Mouse (Mus musculus) heart, postnatal 10 days (tissue): ENCODE results near the gene Gatad2b. TPM values are rescaled to one million over a fixed set of nuclear protein-coding genes. Genes with fewer than 3 reads are reported as not detected.

ENCODE experiments used
- DNase-seq, 2 experiments: peaks; one replicate each; pipeline ENCODE4 v3.0.0; 2021
- intact Hi-C: fragments of 180-260 bp; cut with DNase I; formaldehyde crosslinking; loops from one replicate; pipeline ENCODE4 v1.15.1; 2025
- microRNA-seq, 2 experiments: library from miRNA; unstranded; fragments of <30 nt; microRNA quantifications; one replicate each; pipeline ENCODE4 v1.2.0; 2022
- total RNA-seq, 2 experiments: library from RNA; stranded (reverse); gene quantifications; 2 replicates each; pipeline ENCODE4 v1.2.3; 2021

Gatad2b gene
- total RNA-seq, 2 experiments from 2014 or later: 56.6 to 59.5 TPM

DNA sequence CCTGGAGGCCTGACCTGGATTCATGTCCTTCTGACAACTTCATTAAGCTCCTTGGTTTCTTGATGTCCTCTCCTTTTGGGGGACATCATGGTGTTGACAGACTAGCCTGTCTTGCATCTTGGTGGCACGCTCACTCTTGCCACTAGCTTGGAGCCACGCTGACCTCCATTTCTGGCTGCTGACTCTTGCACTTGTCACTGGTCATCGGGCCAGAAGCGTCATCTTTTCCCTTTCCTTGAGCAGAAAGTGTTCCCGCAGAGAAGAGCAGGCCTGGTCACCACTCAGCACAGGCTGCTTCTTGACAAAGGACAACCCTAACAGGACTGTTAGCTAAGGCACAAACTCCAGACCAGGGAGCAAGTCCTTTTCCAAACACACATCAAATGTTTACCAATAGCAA, 113.4 kb downstream of the Gatad2b start:
- intact Hi-C loops: no loop called here
- no peak for DNase-seq

DNA sequence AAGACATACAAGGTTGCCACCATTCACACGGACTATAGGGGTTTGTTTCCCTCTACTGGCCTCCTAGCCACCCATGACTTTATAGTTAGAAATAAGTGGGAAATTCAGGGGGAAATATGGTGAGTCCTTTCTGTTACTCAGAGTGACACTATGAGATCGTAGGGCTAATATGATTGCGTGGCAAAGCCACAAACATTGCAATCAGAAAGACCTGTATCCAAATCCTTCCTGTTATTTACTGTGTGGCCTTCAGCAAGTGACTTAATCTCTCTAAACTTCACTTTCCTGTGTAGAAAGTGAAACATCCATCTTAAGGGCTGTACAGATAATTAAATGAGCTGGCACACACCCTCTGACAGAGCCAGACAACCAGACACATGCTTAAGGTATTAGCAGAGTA, 115.7 kb downstream of the Gatad2b start:
- intact Hi-C loops: no loop called here

GRCm38 (mm10) chr3:90412312-90413010, 119.5 kb downstream of the Gatad2b start:
- peak; percentile 81 to 87 for DNase-seq
- intact Hi-C loops: loop anchor here (1.0 to 10.0 kb wide), 2 partner anchors 54 to 242 kb away; partner anchors contain the start of gene S100a7a

More for the DNA sequence above, 115.7 kb downstream of the Gatad2b start:
- DNase-seq: no peak

GRCm38 (mm10) chr3:90413011-90413396, 120.0 kb downstream of the Gatad2b start:
- DNase-seq: no peak
- intact Hi-C loops: loop anchor here (10.0 kb wide), 1 partner anchor 242 kb away; the partner anchor contains the start of gene S100a7a

Small RNAs within 50 kb of the gene (microRNA-seq; reads per million reads assigned to microRNA genes)
- gene Mir7012: 0 reads per million in 2 experiments

Other genes starting within 250 kb of the Gatad2b start
- 10 to 100 TPM; 56.2 to 63.2 TPM for gene 4933434E20Rik, start 241.5 kb upstream of the Gatad2b start, total RNA-seq
- 100 to 1,000 TPM; 143 to 150 TPM for gene Ubap2l, start 240.6 kb upstream of the Gatad2b start, total RNA-seq
- 100 to 1,000 TPM; 103 to 108 TPM for gene Tpm3, start 220.5 kb upstream of the Gatad2b start, total RNA-seq
- under 1 TPM; 0.10 to 0.12 TPM for gene Nup210l, start 189.0 kb upstream of the Gatad2b start, total RNA-seq
- gene Rps27, start 79.5 kb upstream of the Gatad2b start, total RNA-seq: 1,000 to 10,000 TPM; 1,084 to 1,156 TPM
- 10 to 100 TPM; 12.3 to 14.4 TPM for gene Rab13, start 79.5 kb upstream of the Gatad2b start, total RNA-seq
- gene Jtb, start 61.6 kb upstream of the Gatad2b start, total RNA-seq: 10 to 100 TPM; 44.4 to 46.9 TPM
- gene Creb3l4, start 49.7 kb upstream of the Gatad2b start, total RNA-seq: under 1 TPM; 0.26 to 0.45 TPM
- 100 to 1,000 TPM; 105 to 110 TPM for gene Slc39a1, start 45.0 kb upstream of the Gatad2b start, total RNA-seq
- gene Crtc2, start 39.0 kb upstream of the Gatad2b start, total RNA-seq: 10 to 100 TPM; 21.1 to 26.9 TPM
- 10 to 100 TPM; 16.8 to 19.7 TPM for gene Dennd4b, start 28.0 kb upstream of the Gatad2b start, total RNA-seq
- gene Slc27a3, start 96.8 kb downstream of the Gatad2b start, total RNA-seq: 1 to 10 TPM; 1.9 to 3.3 TPM
- 10 to 100 TPM; 24.4 to 28.3 TPM for gene Ints3, start 140.4 kb downstream of the Gatad2b start, total RNA-seq
- gene Npr1, start 172.7 kb downstream of the Gatad2b start, total RNA-seq: 10 to 100 TPM; 35.4 to 37.8 TPM
- gene Ilf2, start 182.9 kb downstream of the Gatad2b start, total RNA-seq: 10 to 100 TPM; 55.3 to 57.5 TPM
- gene Snapin, start 197.9 kb downstream of the Gatad2b start, total RNA-seq: 10 to 100 TPM; 55.9 to 62.7 TPM
- gene Chtop, start 216.3 kb downstream of the Gatad2b start, total RNA-seq: 100 to 1,000 TPM; 126 to 128 TPM
- gene S100a1, start 221.2 kb downstream of the Gatad2b start, total RNA-seq: 100 to 1,000 TPM; 418 to 437 TPM
- 10 to 100 TPM; 40.6 to 42.3 TPM for gene S100a13, start 221.3 kb downstream of the Gatad2b start, total RNA-seq
- gene S100a14, start 233.7 kb downstream of the Gatad2b start, total RNA-seq: not detected
- 100 to 1,000 TPM; 108 to 126 TPM for gene S100a16, start 244.1 kb downstream of the Gatad2b start, total RNA-seq